Mouse (Mus musculus): Measurements from ENCODE around the gene Trib2. TPM values are rescaled to one million over a fixed set of nuclear protein-coding genes. Genes with fewer than 3 reads are reported as not detected.

Trib2 gene
- total RNA-seq, 1 experiment: 5.1 TPM

- in situ Hi-C loops (cut with MboI; ENCODE audit: low sequenced_read_pairs in 2 of 2, unreplicated experiment in 2 of 2): no loop called here
- Histone ChIP-seq H3K4me1 (ENCODE audit: control insufficient read depth in 2 of 2, insufficient read depth in 2 of 2, low read length in 2 of 2, poor library complexity in 1 of 2) (peaks cover 0 to 2% of the 10 kb centered on the region in 2 experiments; a peak in 1 of 4 replicates), H3K36me3 (ENCODE audit: control insufficient read depth, insufficient read depth, low read length, poor library complexity, severe bottlenecking) (no peaks in the 10 kb centered on the region), H3K4me3 (ENCODE audit: insufficient read depth in 1 of 2, low read depth in 1 of 2, low read length in 2 of 2, poor library complexity in 1 of 2, severe bottlenecking in 1 of 2) (peak overlapping the region; percentile 76 to 80), H3K9me3 (ENCODE audit: control insufficient read depth, insufficient read depth, low read depth, low read length) (no peaks in the 10 kb centered on the region), H3K27ac (ENCODE audit: insufficient read depth, low read depth, low read length, poor library complexity, severe bottlenecking) (no peak overlapping the region), H3K9ac (ENCODE audit: insufficient read depth, low read depth, low read length, poor library complexity, severe bottlenecking) (peak overlapping the region; percentile 40)
- no peak for DNase-seq (ENCODE audit: low read depth, low spot score)
- TF ChIP-seq MAFK (IDR thresholded peaks at IDR 0.05; ENCODE audit: insufficient read depth, low read depth, low read length) (no peak), ZNF384 (IDR thresholded peaks at IDR 0.05; ENCODE audit: low read depth, low read length) (no peak), HCFC1 (IDR thresholded peaks at IDR 0.05; ENCODE audit: borderline replicate concordance, insufficient read depth, low read length) (no peak), CHD2 (IDR thresholded peaks at IDR 0.05; ENCODE audit: low read depth, low read length) (no peak), ZC3H11A (IDR thresholded peaks at IDR 0.05; ENCODE audit: borderline replicate concordance, low read depth, low read length) (no peak)
Measured at GRCm38 (mm10) chr12:15814249-15815081, 2.3 kb downstream of the Trib2 start.

DNA sequence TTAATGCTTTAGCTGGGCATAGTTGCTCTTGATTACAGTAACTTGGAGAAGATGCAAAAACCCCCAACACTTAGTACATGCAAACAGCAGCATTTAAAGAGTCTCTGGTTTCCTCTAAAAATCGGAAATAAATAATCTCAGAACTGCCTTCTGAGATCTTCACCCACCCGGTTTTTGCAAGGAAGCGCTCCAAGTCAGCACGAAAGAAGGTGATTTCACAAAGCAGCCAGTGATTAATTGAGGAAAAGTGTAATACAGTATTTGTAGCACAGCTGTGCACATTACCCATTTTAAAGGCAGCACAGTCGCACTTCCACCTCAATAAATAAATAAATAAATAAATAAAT is 2.9 kb downstream of the Trib2 start:
- TF ChIP-seq HCFC1 (IDR thresholded peaks at IDR 0.05; ENCODE audit: borderline replicate concordance, insufficient read depth, low read length) (no peak), CHD2 (IDR thresholded peaks at IDR 0.05; ENCODE audit: low read depth, low read length) (no peak), MAFK (IDR thresholded peaks at IDR 0.05; ENCODE audit: insufficient read depth, low read depth, low read length) (no peak), ZNF384 (IDR thresholded peaks at IDR 0.05; ENCODE audit: low read depth, low read length) (no peak), ZC3H11A (IDR thresholded peaks at IDR 0.05; ENCODE audit: borderline replicate concordance, low read depth, low read length) (no peak)
- no peak for DNase-seq (ENCODE audit: low read depth, low spot score)
- no peak overlapping the region for H3K4me3 ChIP-seq (ENCODE audit: insufficient read depth in 1 of 2, low read depth in 1 of 2, low read length in 2 of 2, poor library complexity in 1 of 2, severe bottlenecking in 1 of 2)
- H3K4me1 ChIP-seq (ENCODE audit: control insufficient read depth in 2 of 2, insufficient read depth in 2 of 2, low read length in 2 of 2, poor library complexity in 1 of 2): peaks cover 0 to 2% of the 10 kb centered on the region in 2 experiments; a peak in 1 of 4 replicates
- no peak overlapping the region for H3K9ac ChIP-seq (ENCODE audit: insufficient read depth, low read depth, low read length, poor library complexity, severe bottlenecking)
- no peak overlapping the region for H3K27ac ChIP-seq (ENCODE audit: insufficient read depth, low read depth, low read length, poor library complexity, severe bottlenecking)
- no peaks in the 10 kb centered on the region for H3K9me3 ChIP-seq (ENCODE audit: control insufficient read depth, insufficient read depth, low read depth, low read length)
- in situ Hi-C loops (cut with MboI; ENCODE audit: low sequenced_read_pairs in 2 of 2, unreplicated experiment in 2 of 2): no loop called here
- no peaks in the 10 kb centered on the region for H3K36me3 ChIP-seq (ENCODE audit: control insufficient read depth, insufficient read depth, low read length, poor library complexity, severe bottlenecking)

DNA sequence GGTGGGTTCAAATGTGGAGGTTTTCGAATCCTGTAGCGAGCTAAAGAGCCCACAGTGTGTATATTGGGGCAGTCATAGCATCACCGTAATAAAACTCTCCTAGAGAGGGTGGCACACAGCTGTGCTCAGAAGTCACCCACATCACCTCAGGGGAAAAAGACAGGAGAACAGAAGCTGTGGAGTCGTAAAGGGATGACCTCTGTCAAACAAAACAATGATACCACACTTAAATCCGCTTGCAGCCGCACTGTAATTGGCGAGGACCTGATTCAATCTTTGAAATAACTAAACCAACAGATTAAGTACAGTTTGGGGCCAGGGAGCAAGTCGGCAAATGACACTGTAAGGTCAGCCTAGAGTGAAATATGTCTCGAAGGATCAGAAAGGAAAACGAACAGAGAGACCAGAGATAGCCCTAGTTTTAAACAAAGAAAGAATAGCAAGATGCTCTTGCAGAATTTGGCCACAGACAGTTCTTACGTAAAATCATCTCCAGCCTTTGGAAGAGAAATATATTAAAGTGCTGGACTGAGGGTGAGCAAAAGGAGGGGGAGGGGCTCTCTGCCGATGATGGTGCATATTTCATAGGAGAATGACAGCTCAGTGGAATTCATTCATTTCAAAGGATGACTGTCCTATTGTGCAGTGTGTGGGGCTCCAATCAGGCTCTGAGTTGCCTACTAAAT is 3.4 kb downstream of the Trib2 start:
- TF ChIP-seq MAFK (IDR thresholded peaks at IDR 0.05; ENCODE audit: insufficient read depth, low read depth, low read length): no peak
- no peak for TF ChIP-seq HCFC1 (IDR thresholded peaks at IDR 0.05; ENCODE audit: borderline replicate concordance, insufficient read depth, low read length)
- TF ChIP-seq CHD2 (IDR thresholded peaks at IDR 0.05; ENCODE audit: low read depth, low read length): no peak
- no peak for TF ChIP-seq ZC3H11A (IDR thresholded peaks at IDR 0.05; ENCODE audit: borderline replicate concordance, low read depth, low read length)
- TF ChIP-seq ZNF384 (IDR thresholded peaks at IDR 0.05; ENCODE audit: low read depth, low read length): no peak
- H3K9me3 ChIP-seq (ENCODE audit: control insufficient read depth, insufficient read depth, low read depth, low read length): no peaks in the 10 kb centered on the region
- H3K27ac ChIP-seq (ENCODE audit: insufficient read depth, low read depth, low read length, poor library complexity, severe bottlenecking): no peak overlapping the region
- H3K9ac ChIP-seq (ENCODE audit: insufficient read depth, low read depth, low read length, poor library complexity, severe bottlenecking): no peak overlapping the region
- DNase-seq (ENCODE audit: low read depth, low spot score): no peak
- peaks cover 0 to 2% of the 10 kb centered on the region in 2 experiments; a peak in 1 of 4 replicates for H3K4me1 ChIP-seq (ENCODE audit: control insufficient read depth in 2 of 2, insufficient read depth in 2 of 2, low read length in 2 of 2, poor library complexity in 1 of 2)
- H3K36me3 ChIP-seq (ENCODE audit: control insufficient read depth, insufficient read depth, low read length, poor library complexity, severe bottlenecking): no peaks in the 10 kb centered on the region
- in situ Hi-C loops (cut with MboI; ENCODE audit: low sequenced_read_pairs in 2 of 2, unreplicated experiment in 2 of 2): no loop called here
- H3K4me3 ChIP-seq (ENCODE audit: insufficient read depth in 1 of 2, low read depth in 1 of 2, low read length in 2 of 2, poor library complexity in 1 of 2, severe bottlenecking in 1 of 2): no peak overlapping the region

- Histone ChIP-seq H3K4me1 (ENCODE audit: control insufficient read depth in 2 of 2, insufficient read depth in 2 of 2, low read length in 2 of 2, poor library complexity in 1 of 2) (peaks cover 0 to 2% of the 10 kb centered on the region in 2 experiments; a peak in 1 of 4 replicates), H3K9ac (ENCODE audit: insufficient read depth, low read depth, low read length, poor library complexity, severe bottlenecking) (no peak overlapping the region), H3K9me3 (ENCODE audit: control insufficient read depth, insufficient read depth, low read depth, low read length) (no peaks in the 10 kb centered on the region), H3K27ac (ENCODE audit: insufficient read depth, low read depth, low read length, poor library complexity, severe bottlenecking) (no peak overlapping the region), H3K36me3 (ENCODE audit: control insufficient read depth, insufficient read depth, low read length, poor library complexity, severe bottlenecking) (no peaks in the 10 kb centered on the region), H3K4me3 (ENCODE audit: insufficient read depth in 1 of 2, low read depth in 1 of 2, low read length in 2 of 2, poor library complexity in 1 of 2, severe bottlenecking in 1 of 2) (no peak overlapping the region)
- in situ Hi-C loops (cut with MboI; ENCODE audit: low sequenced_read_pairs in 2 of 2, unreplicated experiment in 2 of 2): no loop called here
- DNase-seq (ENCODE audit: low read depth, low spot score): no peak
- TF ChIP-seq ZC3H11A (IDR thresholded peaks at IDR 0.05; ENCODE audit: borderline replicate concordance, low read depth, low read length) (no peak), ZNF384 (IDR thresholded peaks at IDR 0.05; ENCODE audit: low read depth, low read length) (no peak), HCFC1 (IDR thresholded peaks at IDR 0.05; ENCODE audit: borderline replicate concordance, insufficient read depth, low read length) (no peak), MAFK (IDR thresholded peaks at IDR 0.05; ENCODE audit: insufficient read depth, low read depth, low read length) (no peak), CHD2 (IDR thresholded peaks at IDR 0.05; ENCODE audit: low read depth, low read length) (no peak)
Measured at GRCm38 (mm10) chr12:15812139-15812962, 4.4 kb downstream of the Trib2 start.

Measured in ES-E14 (cell line).